ENCODE assay signal across 9 mouse cellular contexts in genomic region chr3:36137560-36137959, GRCm38 (mm10). TPM values are rescaled to one million over a fixed set of nuclear protein-coding genes. Genes with fewer than 3 reads are reported as not detected.
DNase-seq lines count a peak whose midpoint lies in the region; ATAC-seq and TF ChIP-seq lines count a peak whose summit lies in the region.
"Had no signal": no experiment of that assay in that cellular context is flagged by ENCODE, and none has a peak within 500 bp of the region (broad histone marks: within the 10 kb centered on the region; RNA-seq: fewer than 3 reads in every experiment).

No protein-coding gene starts in this region.

- WGBS in kidney, postnatal 0 days, result 50% methylated on average over 2 of the region's 2 CpGs
- WGBS in kidney, embryonic 15.5 days, result 45% methylated on average over 2 of the region's 2 CpGs

- TF ChIP-seq CTCF in kidney, postnatal 0 days (IDR thresholded peaks at IDR 0.05; ENCODE audit: low read depth), result peak; percentile 73
- TF ChIP-seq CTCF in CH12.LX (conservative IDR thresholded peaks at IDR 0.05 in 1 of 2, IDR thresholded peaks at IDR 0.05 in 1 of 2; ENCODE audit: low read depth in 2 of 2, low read length in 2 of 2), result peak; percentile 16 to 82; a peak in 2 of 4 replicates

- no peak overlapping the region for H3K9ac ChIP-seq in kidney, postnatal 0 days (ENCODE audit: low read depth, low read length)
- H3K9ac ChIP-seq in kidney, embryonic 15.5 days, result no peak overlapping the region
- H3K9ac ChIP-seq in CH12.LX (ENCODE audit: insufficient read depth, low read depth), result no peak overlapping the region

- dilution Hi-C loops in CH12.LX (cut with MboI; ENCODE audit: extremely low pct_ligation_motif_present, extremely low pct_unique_long_range_greater_than_20kb, low sequenced_read_pairs), result no loop called here

- no peak for TF ChIP-seq EP300 in CH12.LX (IDR thresholded peaks at IDR 0.05; ENCODE audit: low read length)

- no peak overlapping the region for H3K4me3 ChIP-seq in kidney, postnatal 0 days (replicated peaks; ENCODE audit: low read depth, low read length)
- H3K4me3 ChIP-seq in kidney, embryonic 15.5 days (replicated peaks), result no peak overlapping the region
- H3K4me3 ChIP-seq in CH12.LX (replicated peaks in 1 of 3; ENCODE audit: low read depth in 2 of 3, low read length in 2 of 3, poor library complexity in 1 of 3), result no peak overlapping the region

- intact Hi-C loops in gastrocnemius, postnatal 36 days (cut with DNase I), result no loop called here

- in situ Hi-C loops in CH12.LX (cut with MboI; ENCODE audit: low pct_ligation_motif_present, low pct_unique_long_range_greater_than_20kb, low sequenced_read_pairs), result loop anchor here (10.0 kb wide), 2 partner anchors 163 to 443 kb away; no protein-coding TSS in a partner anchor

- no peaks in the 10 kb centered on the region for H3K27me3 ChIP-seq in kidney, postnatal 0 days (ENCODE audit: insufficient read depth, low read length)
- no peaks in the 10 kb centered on the region for H3K27me3 ChIP-seq in kidney, embryonic 15.5 days
- no peaks in the 10 kb centered on the region for H3K27me3 ChIP-seq in CH12.LX (replicated peaks)

- TF ChIP-seq POLR2A in CH12.LX (IDR thresholded peaks at IDR 0.05; ENCODE audit: low read depth, low read length), result no peak

- TF ChIP-seq RAD21 in CH12.LX (IDR thresholded peaks at IDR 0.05; ENCODE audit: low read depth, low read length), result peak; percentile 84

- H3K4me1 ChIP-seq in kidney, postnatal 0 days (replicated peaks; ENCODE audit: insufficient read depth, low read length), result no peaks in the 10 kb centered on the region
- H3K4me1 ChIP-seq in kidney, embryonic 15.5 days, result no peaks in the 10 kb centered on the region
- H3K4me1 ChIP-seq in CH12.LX (ENCODE audit: control insufficient read depth in 1 of 2, insufficient read depth in 2 of 2), result no peaks in the 10 kb centered on the region

- H3K9me3 ChIP-seq in kidney, postnatal 0 days (replicated peaks; ENCODE audit: low read length), result no peaks in the 10 kb centered on the region
- no peaks in the 10 kb centered on the region for H3K9me3 ChIP-seq in kidney, embryonic 15.5 days (replicated peaks)
- peaks cover 2% of the 10 kb centered on the region for H3K9me3 ChIP-seq in CH12.LX (replicated peaks; ENCODE audit: low read length)

- no peaks in the 10 kb centered on the region for H3K79me2 ChIP-seq in CH12.LX (replicated peaks; ENCODE audit: control insufficient read depth, extremely low read depth, insufficient read depth, poor library complexity, severe bottlenecking)

- H3K36me3 ChIP-seq in kidney, postnatal 0 days (ENCODE audit: insufficient read depth, low read length), result no peaks in the 10 kb centered on the region
- H3K36me3 ChIP-seq in kidney, embryonic 15.5 days, result no peaks in the 10 kb centered on the region
- no peaks in the 10 kb centered on the region for H3K36me3 ChIP-seq in CH12.LX (replicated peaks in 1 of 2; ENCODE audit: control insufficient read depth in 1 of 2, insufficient read depth in 1 of 2, low read length in 1 of 2)

- ATAC-seq in kidney, postnatal 0 days (replicated peaks; ENCODE audit: low FRiP score, low read depth), result no peak
- no peak for ATAC-seq in kidney, embryonic 15.5 days (replicated peaks; ENCODE audit: low FRiP score)

- peak; percentile 64 for DNase-seq in kidney, postnatal 0 days (ENCODE audit: low spot score)
- DNase-seq in CH12.LX (ENCODE audit: extremely low read depth), result peak; percentile 79
- DNase-seq in brain, adult 2 months (ENCODE audit: low read depth, low spot score), result peak; percentile 24
- DNase-seq in lung, postnatal 14 days, result peak; percentile 40
- DNase-seq in gastrocnemius, postnatal 36 days, result no peak
- no peak for DNase-seq in urinary bladder, adult 2 months (ENCODE audit: low spot score)
- DNase-seq in right cerebral cortex, postnatal 25 days, result no peak
- DNase-seq: cerebellum, postnatal 25 days had no signal

- no peak overlapping the region for H3K4me2 ChIP-seq in kidney, postnatal 0 days (ENCODE audit: low read length)
- no peak overlapping the region for H3K4me2 ChIP-seq in kidney, embryonic 15.5 days
- H3K4me2 ChIP-seq in CH12.LX (ENCODE audit: insufficient read depth, low read depth, poor library complexity, severe bottlenecking), result no peak overlapping the region

- no peak overlapping the region for H3K27ac ChIP-seq in kidney, postnatal 0 days
- H3K27ac ChIP-seq in kidney, embryonic 15.5 days, result no peak overlapping the region
- no peak overlapping the region for H3K27ac ChIP-seq in CH12.LX (ENCODE audit: insufficient read depth, low read depth)

TF ChIP-seq in CH12.LX, 34 proteins besides CTCF, POLR2A, EP300 and RAD21:
- no peak for TF ChIP-seq UBTF (IDR thresholded peaks at IDR 0.05; ENCODE audit: low read depth, low read length)
- TF ChIP-seq SMC3 (IDR thresholded peaks at IDR 0.05; ENCODE audit: low read depth, low read length), result peak; percentile 79
- TF ChIP-seq ZMIZ1 (IDR thresholded peaks at IDR 0.05; ENCODE audit: low read depth, low read length), result no peak
- peak; percentile 70 for TF ChIP-seq ZNF384 (IDR thresholded peaks at IDR 0.05; ENCODE audit: low read depth, low read length)

RNA-seq across cellular contexts. Expression of gene D3Ertd254e, which starts 13.3 kb away (rescaled TPM):
- 5.2 and 6.1 TPM in 2 replicates for polyA plus RNA-seq in kidney, postnatal 0 days (2015; fragmentation: Nextera tagmentation; extraction: Ambion mirVana)
- 7.6 and 9.0 TPM in 2 replicates for polyA plus RNA-seq in kidney, embryonic 15.5 days (2015; fragmentation: Nextera tagmentation; extraction: Ambion mirVana)
- total RNA-seq in CH12.LX (2012; rRNA removed) (3.0 and 3.4 TPM in 2 replicates), CH12.LX (2014; rRNA removed) (5.0 and 5.8 TPM in 2 replicates)
- 4.7 and 4.8 TPM in 2 replicates for polyA plus RNA-seq in CH12.LX (2012; ENCODE audit: insufficient read length, low read depth)
- total RNA-seq in gastrocnemius, postnatal 36 days (2021), result 1 to 10 TPM; 1.6 to 2.1 TPM
- 2.6 and 3.7 TPM in 2 replicates for polyA plus RNA-seq in urinary bladder, adult 2 months (2012; rRNA removed)

Comparison
In these comparisons a context has a peak if more than half of its experiments do, and no peak if none do; other contexts are left out.
1. DNase-seq: peak in kidney, postnatal 0 days (single experiment), CH12.LX (single experiment), brain, adult 2 months (single experiment) and lung, postnatal 14 days (single experiment); none in gastrocnemius, postnatal 36 days (0 of 2), urinary bladder, adult 2 months (single experiment) and right cerebral cortex, postnatal 25 days (single experiment).